ENCODE assay signal across 41 mouse cellular contexts in genomic region chrX:10239515-10239914, GRCm38 (mm10). TPM values are rescaled to one million over a fixed set of nuclear protein-coding genes. Genes with fewer than 3 reads are reported as not detected.
DNase-seq lines count a peak whose midpoint lies in the region; ATAC-seq and TF ChIP-seq lines count a peak whose summit lies in the region.
"Had no signal": no experiment of that assay in that cellular context is flagged by ENCODE, and none has a peak within 500 bp of the region (broad histone marks: within the 10 kb centered on the region; RNA-seq: fewer than 3 reads in every experiment).

No protein-coding gene starts in this region.

- 46% methylated on average over 4 of the region's 4 CpGs for WGBS in intestine, embryonic 14.5 days
- 51% methylated on average over 4 of the region's 4 CpGs for WGBS in liver, embryonic 14.5 days (ENCODE audit: insufficient replicate concordance)

- no peaks in the 10 kb centered on the region for H3K27me3 ChIP-seq in intestine, embryonic 14.5 days (replicated peaks; ENCODE audit: control insufficient read depth, insufficient read depth, low read length)
- H3K27me3 ChIP-seq in liver, embryonic 14.5 days (ENCODE audit: control insufficient read depth, insufficient read depth, low read length): no peaks in the 10 kb centered on the region
- H3K27me3 ChIP-seq: forebrain, embryonic 13.5 days; heart, embryonic 15.5 days; limb, embryonic 13.5 days had no signal

- no peaks in the 10 kb centered on the region for H3K4me1 ChIP-seq in intestine, embryonic 14.5 days (replicated peaks; ENCODE audit: control insufficient read depth, insufficient read depth, low read length)
- no peaks in the 10 kb centered on the region; a peak in 1 of 4 replicates for H3K4me1 ChIP-seq in liver, embryonic 14.5 days (replicated peaks; ENCODE audit: control insufficient read depth in 2 of 2, insufficient read depth in 2 of 2, low read length in 1 of 2)
- H3K4me1 ChIP-seq: forebrain, embryonic 13.5 days; heart, embryonic 15.5 days; limb, embryonic 13.5 days had no signal

- H3K36me3 ChIP-seq in intestine, embryonic 14.5 days (ENCODE audit: control insufficient read depth, insufficient read depth, low read length): no peaks in the 10 kb centered on the region
- H3K36me3 ChIP-seq in liver, embryonic 14.5 days (replicated peaks; ENCODE audit: control insufficient read depth, insufficient read depth, low read depth): no peaks in the 10 kb centered on the region
- H3K36me3 ChIP-seq: heart, embryonic 15.5 days; limb, embryonic 13.5 days; midbrain, embryonic 10.5 days had no signal

- DNase-seq in embryo, embryonic 10.5 days (ENCODE audit: low spot score): peak; percentile 4
- no peak for DNase-seq in embryo, embryonic 11 days
- no peak for DNase-seq in intestine, embryonic 14.5 days (ENCODE audit: low spot score)
- DNase-seq in liver, embryonic 14.5 days (ENCODE audit: low read depth in 3 of 3, low spot score in 3 of 3): no peak
- peak; percentile 18 for DNase-seq in yolk sac, embryonic 10.5 days (ENCODE audit: low spot score)
- no peak for DNase-seq in testis, postnatal 14 days (ENCODE audit: low spot score)
- DNase-seq: adrenal gland, adult 2 months; adrenal gland, postnatal 36 days; cerebellum, adult 2 months; cerebellum, postnatal 25 days; gastrocnemius, postnatal 10 days; kidney, adult 11 months; kidney, postnatal 25 days; lung, embryonic 14.5 days; lung, postnatal 14 days; right cerebral cortex, postnatal 25 days; spleen, adult 18-20 months; thymus, adult 18-20 months; thymus, postnatal 25 days had no signal

- TF ChIP-seq CTCF in liver, embryonic 14.5 days (IDR thresholded peaks at IDR 0.05; ENCODE audit: low read depth): no peak

- peak; percentile 55; the same call in 1 of the 2 replicates for ATAC-seq in intestine, embryonic 14.5 days (replicated peaks; ENCODE audit: low FRiP score, low TSS enrichment, low read depth)
- ATAC-seq in liver, embryonic 14.5 days (ENCODE audit: insufficient read depth): peak; percentile 35; the same call in 1 of the 2 replicates
- ATAC-seq in granulocyte monocyte progenitor cell, adult 5-6 weeks (replicated peaks; ENCODE audit: poor library complexity, severe bottlenecking): no peak
- ATAC-seq: activated CD4-positive, CD25-positive, alpha-beta regulatory T cell, adult 4 months; forebrain, embryonic 13.5 days; hindbrain, embryonic 16.5 days; midbrain, embryonic 16.5 days; Patski had no signal

- no peak overlapping the region for H3K9ac ChIP-seq in intestine, embryonic 14.5 days (ENCODE audit: low read length)
- no peak overlapping the region for H3K9ac ChIP-seq in liver, embryonic 14.5 days (replicated peaks)
- H3K9ac ChIP-seq: forebrain, embryonic 13.5 days; heart, embryonic 15.5 days; limb, embryonic 13.5 days; lung, embryonic 14.5 days had no signal

- no peak overlapping the region for H3K4me3 ChIP-seq in intestine, embryonic 14.5 days (ENCODE audit: low read depth, low read length)
- H3K4me3 ChIP-seq in liver, embryonic 14.5 days (ENCODE audit: insufficient read depth in 1 of 2, low read depth in 2 of 2, low read length in 2 of 2): no peak overlapping the region
- H3K4me3 ChIP-seq: forebrain, embryonic 13.5 days; heart, embryonic 15.5 days; layer of hippocampus, adult 2 months; left cerebral cortex, adult 2 months; limb, embryonic 13.5 days; midbrain, embryonic 10.5 days had no signal

- no peak overlapping the region for H3K4me2 ChIP-seq in intestine, embryonic 14.5 days (ENCODE audit: low read length)
- no peak overlapping the region for H3K4me2 ChIP-seq in liver, embryonic 14.5 days (ENCODE audit: low read depth)
- H3K4me2 ChIP-seq: forebrain, embryonic 13.5 days; heart, embryonic 15.5 days; limb, embryonic 13.5 days; lung, embryonic 14.5 days had no signal

- TF ChIP-seq EP300 in liver, embryonic 14.5 days (IDR thresholded peaks at IDR 0.05; ENCODE audit: low read depth): no peak

- no peak overlapping the region for H3K27ac ChIP-seq in intestine, embryonic 14.5 days (ENCODE audit: low read depth)
- H3K27ac ChIP-seq in liver, embryonic 14.5 days: no peak overlapping the region
- H3K27ac ChIP-seq: forebrain, embryonic 13.5 days; heart, embryonic 15.5 days; layer of hippocampus, adult 2 months; left cerebral cortex, adult 2 months; limb, embryonic 13.5 days; midbrain, embryonic 10.5 days had no signal

- H3K9me3 ChIP-seq in intestine, embryonic 14.5 days (ENCODE audit: control insufficient read depth, low read length): no peaks in the 10 kb centered on the region
- H3K9me3 ChIP-seq in liver, embryonic 14.5 days (ENCODE audit: control insufficient read depth, low read length): no peaks in the 10 kb centered on the region
- H3K9me3 ChIP-seq: forebrain, embryonic 13.5 days; heart, embryonic 15.5 days; limb, embryonic 13.5 days; midbrain, embryonic 10.5 days had no signal

RNA-seq across cellular contexts. Expression of gene Otc, which starts 12.6 kb away (rescaled TPM):
- 12.5 and 16.5 TPM in 2 replicates for polyA plus RNA-seq in intestine, embryonic 14.5 days (2014; fragmentation: Nextera tagmentation; extraction: Ambion mirVana)
- 12.3 and 17.7 TPM in 2 replicates for polyA plus RNA-seq in liver, embryonic 14.5 days (2012; rRNA removed)
- 36.5 and 42.9 TPM in 2 replicates for polyA plus RNA-seq in liver, embryonic 14.5 days (2014; fragmentation: Nextera tagmentation; extraction: Ambion mirVana)
- total RNA-seq in granulocyte monocyte progenitor cell, adult 5-6 weeks (2014; fragmentation: Nextera tagmentation): not detected in 2 replicates
- not detected in 2 replicates for total RNA-seq in granulocyte monocyte progenitor cell, adult 5-6 weeks (2017)
- total RNA-seq: adrenal gland, postnatal 36 days; heart, postnatal 25 days; layer of hippocampus, adult 2 months; layer of hippocampus, postnatal 14 days; left cerebral cortex, adult 2 months; left cerebral cortex, postnatal 25 days; megakaryocyte progenitor cell, adult 5-6 weeks; MEL; neutrophil, adult 5-6 weeks had no signal
- polyA plus RNA-seq: activated CD4-positive, CD25-positive, alpha-beta regulatory T cell, adult 4 months; adrenal gland, adult 2 months; cerebellum, adult 2 months; embryonic facial prominence, embryonic 11.5 days; forebrain, embryonic 13.5 days; gonadal fat pad, adult 2 months; heart, embryonic 15.5 days; hindbrain, embryonic 11.5 days; hindbrain, embryonic 16.5 days; kidney, embryonic 14.5 days; limb, embryonic 13.5 days; lung, embryonic 14.5 days; midbrain, embryonic 10.5 days; midbrain, embryonic 16.5 days; neural tube, embryonic 11.5 days; Patski had no signal

RNA-seq across cellular contexts. Expression of gene Rpgr, which starts 22.8 kb away (rescaled TPM):
- 14.6 and 16.7 TPM in 2 replicates for polyA plus RNA-seq in intestine, embryonic 14.5 days (2014; fragmentation: Nextera tagmentation; extraction: Ambion mirVana)
- 0.80 and 1.1 TPM in 2 replicates for polyA plus RNA-seq in liver, embryonic 14.5 days (2012; rRNA removed)
- polyA plus RNA-seq in liver, embryonic 14.5 days (2014; fragmentation: Nextera tagmentation; extraction: Ambion mirVana): 2.4 and 2.5 TPM in 2 replicates
- total RNA-seq in granulocyte monocyte progenitor cell, adult 5-6 weeks (2014; fragmentation: Nextera tagmentation): 7.6 and 9.1 TPM in 2 replicates
- total RNA-seq in granulocyte monocyte progenitor cell, adult 5-6 weeks (2017): 8.7 and 11.4 TPM in 2 replicates
- total RNA-seq: MEL had no signal

Comparison
In these comparisons a context has a peak if more than half of its experiments do, and no peak if none do; other contexts are left out.
1. DNase-seq: peak in embryo, embryonic 10.5 days (single experiment) and yolk sac, embryonic 10.5 days (single experiment); none in embryo, embryonic 11 days (single experiment), intestine, embryonic 14.5 days (single experiment), liver, embryonic 14.5 days (0 of 3) and testis, postnatal 14 days (single experiment).